Mouse (Mus musculus) G1E (cell line): ENCODE results near the gene Jag1. TPM values are rescaled to one million over a fixed set of nuclear protein-coding genes. Genes with fewer than 3 reads are reported as not detected.

Experiments used
- ATAC-seq: 2 replicates; pipeline ENCODE4 v1.8.0; 2016; ENCODE audit warnings: mild to moderate bottlenecking; ENCODE audit not compliant: insufficient number of reproducible peaks, poor library complexity, low FRiP score, severe bottlenecking; ENCODE audit errors: extremely low read depth
- DNase-seq: peaks from one replicate; pipeline ENCODE4 v3.0.0; 2012; ENCODE audit warnings: low spot score
- H3K27me3 ChIP-seq: 2 replicates; pipeline ENCODE4 v1.6.1; 2012; ENCODE audit warnings: mild to moderate bottlenecking, low read length, inconsistent platforms; ENCODE audit not compliant: insufficient read depth
- H3K36me3 ChIP-seq: replicated peaks from 2 replicates; pipeline ENCODE3; 2012; ENCODE audit warnings: mild to moderate bottlenecking, inconsistent platforms
- H3K4me1 ChIP-seq: 2 replicates; pipeline ENCODE4 v1.6.1; 2012; ENCODE audit warnings: low read depth, low read length, inconsistent platforms, mixed read lengths; ENCODE audit not compliant: insufficient read depth
- H3K4me3 ChIP-seq: 2 replicates; pipeline ENCODE4 v1.5.1; 2012; ENCODE audit warnings: low read depth, mild to moderate bottlenecking, inconsistent platforms, low read length, moderate library complexity, mixed read lengths
- H3K9me3 ChIP-seq: replicated peaks from 2 replicates; pipeline ENCODE4 v1.6.1; 2012; ENCODE audit warnings: inconsistent platforms
- CTCF ChIP-seq: IDR thresholded peaks from 2 replicates; pipeline ENCODE4 v1.5.1; 2012; ENCODE audit warnings: low read depth, low read length, inconsistent platforms, mixed read lengths
- GATA1 ChIP-seq: IDR thresholded peaks from 2 replicates; pipeline ENCODE4 v1.6.1; 2012; ENCODE audit warnings: borderline replicate concordance, low read length, inconsistent platforms, mixed read lengths
- GATA2 ChIP-seq: IDR thresholded peaks from 2 replicates; pipeline ENCODE4 v1.6.1; 2012; ENCODE audit warnings: low read depth, low read length, inconsistent platforms, borderline replicate concordance
- POLR2AphosphoS5 ChIP-seq: IDR thresholded peaks from 2 replicates; pipeline ENCODE4 v1.6.1; 2012; ENCODE audit warnings: low read depth, low read length, inconsistent platforms; ENCODE audit not compliant: insufficient replicate concordance
- TAL1 ChIP-seq: conservative IDR thresholded peaks from 2 replicates; pipeline ENCODE4 v1.6.1; 2012; ENCODE audit warnings: low read depth, low read length, inconsistent platforms, mixed read lengths
- polyA plus RNA-seq: library from polyadenylated mRNA; stranded (reverse); fragments of >175 nt; gene quantifications from 2 replicates; pipeline ENCODE4 v1.2.3, GENCODE M21; 2012
- total RNA-seq, 2 experiments: library from RNA; stranded (forward) in 1 of 2; stranded (reverse) in 1 of 2; fragments of 200-1000 nt in 1 of 2; fragments of >200 nt in 1 of 2; fragmentation: Nextera tagmentation in 1 of 2; gene quantifications; 2 replicates each; pipeline ENCODE4 v1.2.3; 2014 to 2017

The Jag1 gene
- total and polyA plus RNA-seq, 3 experiments: not detected

GRCm38 (mm10) chr2:137067479-137068110 is 48.8 kb downstream of the Jag1 start:
- DNase-seq (no peak), ATAC-seq (no peak)
- no peak overlapping the region for H3K4me3 ChIP-seq
- TF ChIP-seq CTCF (no peak), POLR2AphosphoS5 (no peak), TAL1 (no peak), GATA2 (no peak), GATA1 (no peak)
- no peaks in the 10 kb centered on the region for H3K4me1 ChIP-seq
- no peaks in the 10 kb centered on the region for H3K9me3 ChIP-seq
- H3K36me3 ChIP-seq: peaks cover 24% of the 10 kb centered on the region
- H3K27me3 ChIP-seq: no peaks in the 10 kb centered on the region

GRCm38 (mm10) chr2:137064513-137064912 is 51.9 kb downstream of the Jag1 start:
- no peaks in the 10 kb centered on the region for H3K27me3 ChIP-seq
- H3K4me3 ChIP-seq: no peak overlapping the region
- no peaks in the 10 kb centered on the region for H3K9me3 ChIP-seq
- DNase-seq: no peak
- no peaks in the 10 kb centered on the region for H3K4me1 ChIP-seq
- peaks cover 26% of the 10 kb centered on the region for H3K36me3 ChIP-seq
- ATAC-seq: no peak
- TF ChIP-seq POLR2AphosphoS5: no peak
- TF ChIP-seq TAL1: no peak

- ATAC-seq (no peak), DNase-seq (no peak)
- Histone ChIP-seq H3K27me3 (no peaks in the 10 kb centered on the region), H3K36me3 (peaks cover 29% of the 10 kb centered on the region), H3K4me1 (no peaks in the 10 kb centered on the region), H3K4me3 (no peak overlapping the region), H3K9me3 (no peaks in the 10 kb centered on the region)
- TF ChIP-seq TAL1: no peak
- no peak for TF ChIP-seq GATA2
Observed at GRCm38 (mm10) chr2:137063829-137064228, 52.6 kb downstream of the Jag1 start.

GRCm38 (mm10) chr2:137049906-137050305 is 66.5 kb downstream of the Jag1 start:
- Histone ChIP-seq H3K4me3 (no peak overlapping the region), H3K4me1 (no peaks in the 10 kb centered on the region), H3K36me3 (peaks cover 25% of the 10 kb centered on the region), H3K9me3 (no peaks in the 10 kb centered on the region), H3K27me3 (no peaks in the 10 kb centered on the region)
- ATAC-seq: no peak
- no peak for DNase-seq
- TF ChIP-seq TAL1 (no peak), GATA2 (no peak), GATA1 (no peak), POLR2AphosphoS5 (no peak), CTCF (no peak)

- ATAC-seq (no peak), DNase-seq (no peak)
- Histone ChIP-seq H3K4me3 (no peak overlapping the region), H3K4me1 (no peaks in the 10 kb centered on the region), H3K36me3 (peaks cover 22% of the 10 kb centered on the region), H3K9me3 (no peaks in the 10 kb centered on the region), H3K27me3 (no peaks in the 10 kb centered on the region)
- TF ChIP-seq GATA1 (no peak), CTCF (no peak)
Observed at GRCm38 (mm10) chr2:137049367-137049766, 67.1 kb downstream of the Jag1 start.

- ATAC-seq (no peak), DNase-seq (no peak)
- no peak overlapping the region for H3K4me3 ChIP-seq
- H3K4me1 ChIP-seq: no peaks in the 10 kb centered on the region
- H3K27me3 ChIP-seq: no peaks in the 10 kb centered on the region
- no peaks in the 10 kb centered on the region for H3K9me3 ChIP-seq
- peaks cover 30% of the 10 kb centered on the region for H3K36me3 ChIP-seq
- no peak for TF ChIP-seq GATA2
- no peak for TF ChIP-seq GATA1
- TF ChIP-seq POLR2AphosphoS5: no peak
- TF ChIP-seq TAL1: no peak
- no peak for TF ChIP-seq CTCF
Observed at GRCm38 (mm10) chr2:137044122-137044521, 72.3 kb downstream of the Jag1 start.

Other genes starting within 250 kb of the Jag1 start
- not detected in 2 replicates for gene AL731706.2, start 231.0 kb downstream of the Jag1 start, total RNA-seq (2014; fragmentation: Nextera tagmentation)
- gene AL731706.2, start 231.0 kb downstream of the Jag1 start, total RNA-seq (2017): 16.1 and 18.0 TPM in 2 replicates
- gene AL731706.2, start 231.0 kb downstream of the Jag1 start, polyA plus RNA-seq: not detected in 2 replicates
- gene Slx4ip, start 225.4 kb downstream of the Jag1 start, total RNA-seq (2014; fragmentation: Nextera tagmentation): 16.6 and 18.0 TPM in 2 replicates
- 9.2 and 9.8 TPM in 2 replicates for gene Slx4ip, start 225.4 kb downstream of the Jag1 start, total RNA-seq (2017)
- 0.34 and 0.50 TPM in 2 replicates for gene Slx4ip, start 225.4 kb downstream of the Jag1 start, polyA plus RNA-seq
- 4.7 TPM in 1 of 2 replicates, not detected in the other for gene AL731706.1, start 225.3 kb downstream of the Jag1 start, total RNA-seq (2014; fragmentation: Nextera tagmentation)
- gene AL731706.1, start 225.3 kb downstream of the Jag1 start, total RNA-seq (2017): 15.0 and 16.3 TPM in 2 replicates
- 1.0 and 1.6 TPM in 2 replicates for gene AL731706.1, start 225.3 kb downstream of the Jag1 start, polyA plus RNA-seq
- 6.6 and 10.5 TPM in 2 replicates for gene Mkks, start 225.3 kb downstream of the Jag1 start, total RNA-seq (2014; fragmentation: Nextera tagmentation)
- 12.7 and 14.8 TPM in 2 replicates for gene Mkks, start 225.3 kb downstream of the Jag1 start, total RNA-seq (2017)
- 0.13 and 0.17 TPM in 2 replicates for gene Mkks, start 225.3 kb downstream of the Jag1 start, polyA plus RNA-seq